ENCODE assay signal across 20 mouse cellular contexts in genomic region chr15:91463857-91464435, GRCm38 (mm10).
"Had no signal": no experiment of that assay in that cellular context is flagged by ENCODE, and none has a peak within 500 bp of the region (broad histone marks: within the 10 kb centered on the region; RNA-seq: fewer than 3 reads in every experiment).

No protein-coding gene starts in this region.

- H3K36me3 ChIP-seq: limb, embryonic 10.5 days; limb, embryonic 13.5 days; liver, embryonic 12.5 days; liver, embryonic 15.5 days; midbrain, embryonic 12.5 days; midbrain, embryonic 15.5 days; neural tube, embryonic 12.5 days; neural tube, embryonic 15.5 days; stomach, embryonic 15.5 days had no signal

- H3K27me3 ChIP-seq: limb, embryonic 13.5 days; liver, embryonic 12.5 days; liver, embryonic 15.5 days; midbrain, embryonic 12.5 days; midbrain, embryonic 15.5 days; neural tube, embryonic 12.5 days; neural tube, embryonic 15.5 days; stomach, embryonic 15.5 days had no signal

- H3K4me2 ChIP-seq: limb, embryonic 13.5 days; liver, embryonic 12.5 days; liver, embryonic 15.5 days; midbrain, embryonic 12.5 days; midbrain, embryonic 15.5 days; neural tube, embryonic 12.5 days; neural tube, embryonic 15.5 days; stomach, embryonic 15.5 days had no signal

- H3K9me3 ChIP-seq: limb, embryonic 10.5 days; limb, embryonic 13.5 days; liver, embryonic 12.5 days; liver, embryonic 15.5 days; midbrain, embryonic 12.5 days; midbrain, embryonic 15.5 days; neural tube, embryonic 12.5 days; neural tube, embryonic 15.5 days; stomach, embryonic 15.5 days had no signal

- H3K4me1 ChIP-seq: limb, embryonic 10.5 days; liver, embryonic 12.5 days; liver, embryonic 15.5 days; midbrain, embryonic 12.5 days; neural tube, embryonic 12.5 days; stomach, embryonic 15.5 days had no signal

- DNase-seq: kidney, adult 2 months; kidney, postnatal 25 days; layer of hippocampus, adult 9-11 months; liver; lung, adult 18-20 months; right cerebral cortex, postnatal 25 days; spleen, adult 18-20 months; thymus, postnatal 25 days had no signal

- ATAC-seq: liver, embryonic 12.5 days; midbrain, embryonic 15.5 days had no signal

- H3K4me3 ChIP-seq: layer of hippocampus, adult 2 months; limb, embryonic 10.5 days; limb, embryonic 13.5 days; liver, embryonic 12.5 days; liver, embryonic 15.5 days; midbrain, embryonic 12.5 days; midbrain, embryonic 15.5 days; neural tube, embryonic 12.5 days; neural tube, embryonic 15.5 days; stomach, embryonic 15.5 days had no signal

- H3K9ac ChIP-seq: limb, embryonic 13.5 days; liver, embryonic 12.5 days; liver, embryonic 15.5 days; midbrain, embryonic 12.5 days; midbrain, embryonic 15.5 days; neural tube, embryonic 12.5 days; neural tube, embryonic 15.5 days; stomach, embryonic 15.5 days had no signal

- H3K27ac ChIP-seq: kidney, postnatal 0 days; limb, embryonic 10.5 days; limb, embryonic 13.5 days; liver, embryonic 12.5 days; liver, embryonic 15.5 days; macrophage; midbrain, embryonic 12.5 days; midbrain, embryonic 15.5 days; neural tube, embryonic 12.5 days; neural tube, embryonic 15.5 days; stomach, embryonic 15.5 days had no signal
